Mouse (Mus musculus) layer of hippocampus, postnatal 36 days (tissue): ENCODE measurements around the gene Lrrc8b. TPM values are rescaled to one million over a fixed set of nuclear protein-coding genes. Genes with fewer than 3 reads are reported as not detected.

ENCODE experiments used
- DNase-seq, 2 experiments: peaks; one replicate each; pipeline ENCODE4 v3.0.0; 2022
- total RNA-seq, 2 experiments: library from RNA; stranded (reverse); gene quantifications; 2 replicates each; pipeline ENCODE4 v1.2.3; 2021

The Lrrc8b gene
- 10 to 100 TPM; 60.6 to 64.4 TPM for total RNA-seq

DNA sequence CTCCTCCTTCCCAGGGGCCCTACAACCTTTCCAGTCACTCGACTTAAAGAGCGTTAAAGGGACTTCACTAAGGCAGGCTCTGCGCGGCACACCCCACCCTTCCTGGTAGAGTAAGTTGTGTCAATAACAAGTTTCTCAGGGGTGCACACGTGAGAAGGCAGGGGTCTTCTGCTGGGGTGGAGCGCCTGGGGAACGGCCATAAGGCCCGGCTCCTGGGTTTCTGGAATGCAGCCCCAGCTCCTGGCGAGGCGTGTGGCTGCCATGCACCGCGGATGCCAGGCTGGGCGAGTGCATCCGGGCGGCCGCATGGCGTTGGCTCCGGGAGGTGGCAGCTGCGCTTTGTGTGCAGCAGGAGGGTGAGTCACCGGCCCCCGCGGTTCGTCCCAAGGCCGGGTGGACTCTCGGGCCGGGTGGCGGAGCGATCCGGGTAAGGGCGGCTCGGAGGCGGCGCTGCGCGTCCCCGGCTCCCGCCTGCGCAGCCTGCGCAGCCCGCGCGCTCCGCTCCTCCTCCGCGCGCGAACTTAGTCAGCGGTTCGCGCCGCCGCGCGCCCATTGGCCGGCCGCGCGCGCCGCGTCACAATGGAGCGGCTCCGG, at the start of gene Lrrc8b:
Gene Lrrc8b (plus strand): TSS at position 578 of the 594 bp plus-strand sequence.
- DNase-seq = peak; percentile 85

DNA sequence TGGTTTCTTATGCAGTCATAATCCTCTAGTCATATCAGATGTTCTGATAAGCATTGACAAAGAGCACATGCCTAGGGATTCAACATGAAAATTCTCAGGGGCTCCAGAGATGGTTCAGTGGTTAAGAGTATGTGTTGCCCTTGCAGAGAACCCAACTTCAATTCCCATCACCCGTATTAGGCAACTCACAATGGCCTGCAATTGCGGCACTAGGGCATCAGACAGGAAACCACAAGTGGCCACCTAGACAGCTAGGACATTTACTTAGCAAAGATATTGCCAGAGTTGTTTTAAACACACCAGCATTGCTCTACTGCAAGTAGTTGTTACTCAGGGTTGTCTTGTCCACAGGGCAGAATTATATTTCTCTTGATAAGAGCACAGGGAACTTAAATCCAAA, 34.1 kb upstream of the Lrrc8b start:
- DNase-seq = no peak

- DNase-seq = no peak
Measured at GRCm38 (mm10) chr5:105390346-105390745, 25.2 kb upstream of the Lrrc8b start.

DNA sequence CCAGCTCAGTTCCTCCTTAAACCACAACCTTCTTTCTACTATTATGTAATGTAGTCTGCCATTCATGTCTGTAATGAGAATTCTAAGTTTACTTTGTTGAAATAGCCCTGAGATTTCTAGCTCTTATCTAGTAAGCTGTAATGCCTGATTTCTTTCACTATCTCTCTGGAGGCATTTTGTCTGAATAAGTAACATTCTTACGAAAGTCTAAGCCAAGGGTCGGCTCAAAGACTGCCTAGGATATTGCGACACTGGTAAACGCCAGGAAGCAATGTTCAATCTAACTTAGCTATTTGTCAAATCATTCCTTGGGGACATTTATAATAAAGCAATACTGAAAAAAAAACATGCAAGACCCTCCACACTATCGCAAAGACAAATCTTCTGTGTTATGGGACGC, 21.8 kb upstream of the Lrrc8b start:
- no peak for DNase-seq

GRCm38 (mm10) chr5:105395188-105395587, 20.4 kb upstream of the Lrrc8b start:
- no peak for DNase-seq

DNA sequence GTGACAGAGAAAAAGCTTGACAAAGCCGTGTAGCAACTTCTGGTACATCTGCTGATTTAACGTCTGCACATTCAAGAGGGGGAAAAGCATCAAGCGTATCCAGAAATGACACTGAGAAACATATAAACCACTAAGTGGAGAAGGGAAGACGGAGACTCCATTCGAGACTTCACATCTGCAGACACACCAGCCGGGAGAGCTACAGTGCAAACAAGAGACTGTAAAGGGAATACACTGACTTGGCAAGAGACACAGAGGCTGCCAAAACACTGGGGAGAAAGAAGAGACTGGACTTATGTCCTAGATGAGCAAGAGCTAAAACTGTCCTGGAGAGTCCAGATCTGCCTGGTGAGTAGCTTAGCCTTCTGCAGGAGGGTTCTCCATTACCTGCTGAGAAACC, 16.6 kb upstream of the Lrrc8b start:
- DNase-seq = no peak

- DNase-seq = peak; percentile 67 to 82
Measured at GRCm38 (mm10) chr5:105399631-105400423, 15.7 kb upstream of the Lrrc8b start.

- peak; percentile 41 to 48 for DNase-seq
Measured at GRCm38 (mm10) chr5:105400424-105401375, 14.9 kb upstream of the Lrrc8b start.

GRCm38 (mm10) chr5:105401536-105401935, 14.0 kb upstream of the Lrrc8b start:
- no peak for DNase-seq

- peak; percentile 69 to 73 for DNase-seq
Measured at GRCm38 (mm10) chr5:105404961-105405360, 10.6 kb upstream of the Lrrc8b start.

- DNase-seq = no peak
Measured at GRCm38 (mm10) chr5:105407661-105408060, 7.9 kb upstream of the Lrrc8b start.

DNA sequence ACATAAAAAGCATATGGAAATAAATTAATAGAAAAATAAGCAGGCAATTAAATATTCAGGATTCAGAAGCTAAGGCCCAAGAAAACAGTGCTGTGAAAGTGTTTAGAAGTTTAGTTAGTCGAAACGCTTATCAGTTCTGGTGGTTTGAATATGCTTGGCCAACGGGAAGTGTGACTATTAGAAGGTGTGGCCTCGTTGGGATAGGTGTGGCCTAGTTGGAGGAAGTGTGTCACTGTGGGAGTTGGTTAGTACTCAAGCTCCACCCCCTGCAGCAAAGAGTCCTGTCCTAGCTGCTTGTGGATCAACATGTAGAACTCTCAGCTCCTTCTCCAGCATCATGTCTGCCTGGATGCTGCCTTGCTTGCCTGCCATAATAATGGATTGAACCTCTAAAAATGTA, 6.5 kb upstream of the Lrrc8b start:
- no peak for DNase-seq

- DNase-seq = no peak
Measured at GRCm38 (mm10) chr5:105410521-105411293, 4.9 kb upstream of the Lrrc8b start.

DNA sequence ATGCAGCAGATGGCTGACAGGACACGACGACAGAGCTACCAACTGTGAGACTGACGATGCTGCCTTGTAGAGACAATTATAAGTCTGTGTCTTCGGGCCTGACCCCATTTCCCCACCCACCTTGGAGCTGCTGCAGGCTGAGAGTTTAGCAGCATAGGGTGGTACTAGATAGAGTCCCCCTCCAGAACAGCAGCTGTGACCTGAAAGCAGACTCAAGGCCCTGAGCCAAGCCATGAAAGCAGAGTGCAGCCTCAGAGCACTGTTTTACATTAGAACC, 4.3 kb upstream of the Lrrc8b start:
- no peak for DNase-seq

DNA sequence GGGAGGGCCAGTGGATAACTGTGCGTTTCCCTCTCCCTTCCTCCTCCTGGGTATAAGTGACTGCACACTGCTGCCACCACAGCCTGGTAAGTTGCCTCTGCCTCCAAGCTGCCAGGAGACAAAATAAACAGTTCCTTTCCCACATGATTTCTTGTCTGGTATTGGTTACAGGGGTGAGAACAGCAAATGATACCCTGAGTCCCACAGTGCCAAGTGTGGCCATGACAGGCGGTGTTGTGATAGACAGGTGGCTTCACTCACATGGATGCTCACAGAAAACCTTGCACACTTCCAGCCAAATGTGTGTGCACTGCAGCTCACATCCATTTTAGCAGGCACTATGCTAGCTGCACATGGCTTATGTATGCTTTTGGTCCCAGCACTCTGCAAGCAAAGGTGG, 3.8 kb upstream of the Lrrc8b start:
- DNase-seq = no peak

DNA sequence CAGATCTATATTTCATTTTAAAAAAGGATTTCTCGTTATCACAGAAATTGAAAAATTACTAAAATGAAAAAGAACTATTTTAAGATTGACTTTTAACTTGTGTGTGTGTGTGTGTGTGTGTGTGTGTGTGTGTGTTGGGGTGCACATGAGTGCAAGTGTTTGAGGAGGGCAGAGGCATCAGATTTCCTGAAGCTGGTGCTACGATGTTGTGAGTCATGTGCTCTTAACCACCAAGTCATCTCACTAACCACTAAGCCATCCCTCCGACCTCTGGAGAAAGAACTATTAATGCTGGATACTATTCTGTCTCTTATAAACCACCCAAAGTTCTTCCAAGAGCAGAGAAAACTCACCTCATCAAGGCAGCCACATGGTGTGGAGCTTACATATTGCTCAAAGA, 2.9 kb upstream of the Lrrc8b start:
- no peak for DNase-seq

DNA sequence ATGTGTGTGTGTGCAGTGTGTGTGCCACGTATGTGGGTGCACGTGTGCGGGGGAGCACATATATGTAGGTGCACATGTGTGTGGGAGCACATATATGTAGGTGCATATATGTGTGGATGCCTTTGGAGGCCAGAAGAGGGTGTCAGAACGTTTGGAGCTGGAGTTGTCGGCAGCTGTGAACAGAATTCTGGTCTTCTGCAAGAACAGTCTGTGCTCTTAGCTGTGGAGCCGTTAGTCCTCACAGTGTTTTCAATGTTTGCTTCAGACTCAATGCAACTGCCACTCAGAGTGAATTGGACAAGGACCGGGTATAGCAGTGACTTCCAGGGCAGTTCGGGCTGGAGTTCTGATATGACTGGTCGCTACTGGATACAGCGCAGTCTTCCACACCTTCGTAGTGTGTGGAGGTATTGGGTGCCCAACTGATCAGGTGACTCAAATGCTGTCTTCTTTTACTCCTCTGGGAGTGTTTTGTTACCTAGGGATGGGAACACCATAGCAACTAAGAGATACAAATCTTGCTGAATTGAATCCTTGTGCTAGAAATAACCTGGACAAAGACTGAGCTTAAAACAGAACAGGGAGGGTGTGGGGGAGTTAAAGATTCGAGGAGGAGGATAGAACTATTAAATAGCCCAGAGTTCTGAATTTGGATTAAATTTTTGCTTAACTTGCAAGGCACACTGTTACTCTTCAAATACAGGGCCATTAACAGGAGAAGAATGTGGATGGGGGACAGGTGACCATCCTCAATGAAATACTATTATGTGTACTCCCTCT, 1.0 kb upstream of the Lrrc8b start:
- DNase-seq = no peak

DNA sequence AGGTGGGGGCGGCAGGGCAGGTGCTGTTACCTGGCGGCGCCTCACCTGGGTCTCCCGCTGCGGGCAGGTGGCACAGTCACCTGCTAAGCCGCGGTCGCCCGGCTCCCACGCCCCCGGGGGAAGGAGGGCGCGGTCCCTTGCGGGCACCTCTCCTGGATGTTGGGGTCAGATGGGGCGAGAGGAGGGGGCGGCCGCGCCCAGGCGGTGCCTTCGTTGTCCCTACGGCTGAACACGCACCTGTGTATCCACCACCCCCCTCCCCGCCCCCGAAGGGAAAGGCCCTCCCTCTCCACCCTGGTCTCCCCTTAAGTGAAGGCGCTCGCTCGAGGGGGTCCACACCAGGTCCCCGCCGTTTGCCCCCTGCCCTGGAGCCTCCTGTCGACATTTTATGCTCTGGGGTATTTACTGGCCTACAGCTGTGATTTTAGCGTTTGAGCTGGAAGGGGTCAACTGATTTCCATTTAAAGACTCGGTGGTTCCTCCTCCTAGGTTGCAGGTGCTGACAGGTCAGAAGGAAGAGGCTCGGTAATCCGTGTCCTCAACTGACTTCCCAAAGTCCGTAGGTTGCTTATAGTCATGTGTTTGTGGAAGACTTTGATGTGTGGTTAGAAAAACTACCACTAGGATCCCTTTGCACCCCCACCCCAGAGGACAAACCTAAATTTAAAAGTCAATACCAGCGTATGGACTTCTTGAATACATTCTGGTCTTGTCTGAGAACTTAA, 538 bp downstream of the Lrrc8b start:
- DNase-seq = no peak

- no peak for DNase-seq
Measured at GRCm38 (mm10) chr5:105417217-105417616, 1.6 kb downstream of the Lrrc8b start.

DNA sequence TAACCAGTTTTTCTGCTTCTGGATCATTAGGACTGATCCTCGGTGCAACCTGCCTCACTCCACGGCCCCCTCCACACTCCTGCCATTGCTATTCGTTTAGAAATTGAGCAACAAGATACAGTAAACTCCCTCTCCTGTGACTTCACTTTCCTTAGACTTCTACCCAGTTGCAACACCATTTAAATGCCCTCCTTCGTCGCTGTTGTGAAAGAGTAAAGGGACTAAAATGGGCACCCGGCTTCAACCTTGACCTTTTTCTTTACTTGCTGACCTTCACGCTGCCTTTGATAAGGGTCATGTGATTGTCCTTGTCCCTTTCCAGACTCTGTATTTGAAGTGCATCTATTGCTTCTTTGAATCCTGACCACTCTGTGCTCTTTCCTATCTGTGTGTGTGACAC, 2.8 kb downstream of the Lrrc8b start:
- no peak for DNase-seq

GRCm38 (mm10) chr5:105418851-105419250, 3.3 kb downstream of the Lrrc8b start:
- no peak for DNase-seq
